In genomic region chr10:90649681-90650080, GRCm38 (mm10) we compare ENCODE assay signal across 26 mouse cellular contexts.
DNase-seq lines count a peak whose midpoint lies in the region; ATAC-seq and TF ChIP-seq lines count a peak whose summit lies in the region.
"Had no signal": no experiment of that assay in that cellular context is flagged by ENCODE, and none has a peak within 500 bp of the region (broad histone marks: within the 10 kb centered on the region; RNA-seq: fewer than 3 reads in every experiment).

No protein-coding gene starts in this region.

- peak overlapping the region; percentile 81 for H3K27ac ChIP-seq in layer of hippocampus, adult 2 months
- H3K27ac ChIP-seq: embryonic facial prominence, embryonic 13.5 days; embryonic facial prominence, embryonic 15.5 days; forebrain, embryonic 10.5 days; forebrain, embryonic 12.5 days had no signal

- peak; percentile 76 for ATAC-seq in frontal cortex, adult (ENCODE audit: low TSS enrichment)
- ATAC-seq: activated CD4-positive, CD25-positive, alpha-beta regulatory T cell, adult 4 months; CD4-positive, CD25-positive, alpha-beta regulatory T cell, adult 4 months; forebrain, embryonic 14.5 days; forebrain, embryonic 16.5 days; Patski had no signal

- H3K4me3 ChIP-seq in layer of hippocampus, adult 2 months, result no peak overlapping the region
- H3K4me3 ChIP-seq: embryonic facial prominence, embryonic 13.5 days; embryonic facial prominence, embryonic 15.5 days; erythroblast, embryonic 14.5 days; forebrain, embryonic 10.5 days; forebrain, embryonic 12.5 days had no signal

- no peak for TF ChIP-seq CTCF in layer of hippocampus, adult 2 months (conservative IDR thresholded peaks at IDR 0.05)

- no peak for DNase-seq in frontal cortex, postnatal 25 days (ENCODE audit: low spot score in 2 of 2)
- DNase-seq in layer of hippocampus, adult 2 months (ENCODE audit: low spot score in 2 of 2), result no peak
- no peak for DNase-seq in layer of hippocampus, postnatal 25 days (ENCODE audit: extremely low spot score in 1 of 2, low spot score in 1 of 2)
- peak; percentile 72 for DNase-seq in brain, adult 2 months (ENCODE audit: low read depth, low spot score)
- DNase-seq: adrenal gland, adult 8-10 months; adrenal gland, postnatal 14 days; adrenal gland, postnatal 36 days; B cell, adult 2 months; cerebellum, adult 11 months; cerebellum, adult 18-20 months; cerebellum, adult 8-10 months; cerebellum, adult 9-11 months; cerebellum, postnatal 14 days; cerebellum, postnatal 36 days; embryo, embryonic 11 days had no signal
